Mouse (Mus musculus): ENCODE results near the gene Olfr629. TPM values are rescaled to one million over a fixed set of nuclear protein-coding genes. Genes with fewer than 3 reads are reported as not detected.
"Not testable (repeated sequence)": the region's sequence is repeated elsewhere in the genome, so short reads cannot be mapped to it uniquely, and the experiment has no call there.

Olfr629 gene
- total RNA-seq (2012; rRNA removed): not detected in 2 replicates

DNA sequence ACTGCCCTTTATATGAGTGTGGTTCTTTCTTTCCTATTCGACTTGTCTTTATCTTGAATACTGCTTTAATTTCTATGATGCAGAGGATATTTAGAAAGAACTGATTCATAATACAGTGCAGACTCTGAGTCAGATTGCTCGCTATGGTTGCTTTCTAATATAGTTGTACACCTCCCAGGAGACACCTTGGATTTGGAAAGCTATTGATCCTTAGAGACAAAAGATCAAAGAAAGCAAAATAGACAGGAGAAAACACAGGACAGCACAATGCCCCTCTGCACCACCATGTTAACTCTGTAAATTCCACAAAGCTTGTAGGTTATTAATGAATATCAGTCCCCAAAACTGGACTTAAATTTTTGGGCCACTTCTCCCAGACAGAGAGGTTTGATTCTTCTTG is at the start of gene Olfr629:
TSS of gene Olfr629 (minus strand) at position 101 of the 400 bp plus-strand sequence.
- no peak for TF ChIP-seq ZNF384 (IDR thresholded peaks at IDR 0.05; ENCODE audit: low read depth, low read length)
- no peak for TF ChIP-seq HCFC1 (IDR thresholded peaks at IDR 0.05; ENCODE audit: borderline replicate concordance, insufficient read depth, low read length)
- no peak for TF ChIP-seq ZC3H11A (IDR thresholded peaks at IDR 0.05; ENCODE audit: borderline replicate concordance, low read depth, low read length)
- TF ChIP-seq MAFK (IDR thresholded peaks at IDR 0.05; ENCODE audit: insufficient read depth, low read depth, low read length): no peak
- no peak for TF ChIP-seq CHD2 (IDR thresholded peaks at IDR 0.05; ENCODE audit: low read depth, low read length)
- H3K4me1 ChIP-seq (ENCODE audit: control insufficient read depth in 2 of 2, insufficient read depth in 2 of 2, low read length in 2 of 2, poor library complexity in 1 of 2): no peaks in the 10 kb centered on the region
- in situ Hi-C loops (cut with MboI; ENCODE audit: low sequenced_read_pairs in 2 of 2, unreplicated experiment in 2 of 2): no loop called here
- no peaks in the 10 kb centered on the region for H3K36me3 ChIP-seq (ENCODE audit: control insufficient read depth, insufficient read depth, low read length, poor library complexity, severe bottlenecking)
- no peaks in the 10 kb centered on the region for H3K9me3 ChIP-seq (ENCODE audit: control insufficient read depth, insufficient read depth, low read depth, low read length)
- no peak within 1 kb of the TSS for H3K27ac ChIP-seq (ENCODE audit: insufficient read depth, low read depth, low read length, poor library complexity, severe bottlenecking)
- DNase-seq (ENCODE audit: low read depth, low spot score): no peak
- H3K4me3 ChIP-seq (ENCODE audit: insufficient read depth in 1 of 2, low read depth in 1 of 2, low read length in 2 of 2, poor library complexity in 1 of 2, severe bottlenecking in 1 of 2): no peak within 1 kb of the TSS
- no peak within 1 kb of the TSS for H3K9ac ChIP-seq (ENCODE audit: insufficient read depth, low read depth, low read length, poor library complexity, severe bottlenecking)

- Histone ChIP-seq H3K9me3 (ENCODE audit: control insufficient read depth, insufficient read depth, low read depth, low read length) (no peaks in the 10 kb centered on the region), H3K36me3 (ENCODE audit: control insufficient read depth, insufficient read depth, low read length, poor library complexity, severe bottlenecking) (no peaks in the 10 kb centered on the region), H3K4me3 (ENCODE audit: insufficient read depth in 1 of 2, low read depth in 1 of 2, low read length in 2 of 2, poor library complexity in 1 of 2, severe bottlenecking in 1 of 2) (no peak overlapping the region), H3K4me1 (ENCODE audit: control insufficient read depth in 2 of 2, insufficient read depth in 2 of 2, low read length in 2 of 2, poor library complexity in 1 of 2) (no peaks in the 10 kb centered on the region), H3K9ac (ENCODE audit: insufficient read depth, low read depth, low read length, poor library complexity, severe bottlenecking) (no peak overlapping the region), H3K27ac (ENCODE audit: insufficient read depth, low read depth, low read length, poor library complexity, severe bottlenecking) (no peak overlapping the region)
- no peak for DNase-seq (ENCODE audit: low read depth, low spot score)
- TF ChIP-seq HCFC1 (IDR thresholded peaks at IDR 0.05; ENCODE audit: borderline replicate concordance, insufficient read depth, low read length): no peak
- no peak for TF ChIP-seq CHD2 (IDR thresholded peaks at IDR 0.05; ENCODE audit: low read depth, low read length)
- TF ChIP-seq ZNF384 (IDR thresholded peaks at IDR 0.05; ENCODE audit: low read depth, low read length): no peak
- no peak for TF ChIP-seq ZC3H11A (IDR thresholded peaks at IDR 0.05; ENCODE audit: borderline replicate concordance, low read depth, low read length)
- no peak for TF ChIP-seq MAFK (IDR thresholded peaks at IDR 0.05; ENCODE audit: insufficient read depth, low read depth, low read length)
- in situ Hi-C loops (cut with MboI; ENCODE audit: low sequenced_read_pairs in 2 of 2, unreplicated experiment in 2 of 2): no loop called here
Measured at GRCm38 (mm10) chr7:103792669-103793388, 48.1 kb upstream of the Olfr629 start.

- no peak within 1 kb of the TSS for H3K9ac ChIP-seq (ENCODE audit: insufficient read depth, low read depth, low read length, poor library complexity, severe bottlenecking)
- H3K4me3 ChIP-seq (ENCODE audit: insufficient read depth in 1 of 2, low read depth in 1 of 2, low read length in 2 of 2, poor library complexity in 1 of 2, severe bottlenecking in 1 of 2): no peak within 1 kb of the TSS
- in situ Hi-C loops (cut with MboI; ENCODE audit: low sequenced_read_pairs in 2 of 2, unreplicated experiment in 2 of 2): no loop called here
- no peaks in the 10 kb centered on the region for H3K4me1 ChIP-seq (ENCODE audit: control insufficient read depth in 2 of 2, insufficient read depth in 2 of 2, low read length in 2 of 2, poor library complexity in 1 of 2)
- no peaks in the 10 kb centered on the region for H3K9me3 ChIP-seq (ENCODE audit: control insufficient read depth, insufficient read depth, low read depth, low read length)
- H3K27ac ChIP-seq (ENCODE audit: insufficient read depth, low read depth, low read length, poor library complexity, severe bottlenecking): no peak within 1 kb of the TSS
- no peaks in the 10 kb centered on the region for H3K36me3 ChIP-seq (ENCODE audit: control insufficient read depth, insufficient read depth, low read length, poor library complexity, severe bottlenecking)
- DNase-seq (ENCODE audit: low read depth, low spot score): no peak
- TF ChIP-seq CHD2 (IDR thresholded peaks at IDR 0.05; ENCODE audit: low read depth, low read length): no peak
- no peak for TF ChIP-seq ZNF384 (IDR thresholded peaks at IDR 0.05; ENCODE audit: low read depth, low read length)
- no peak for TF ChIP-seq ZC3H11A (IDR thresholded peaks at IDR 0.05; ENCODE audit: borderline replicate concordance, low read depth, low read length)
- TF ChIP-seq HCFC1 (IDR thresholded peaks at IDR 0.05; ENCODE audit: borderline replicate concordance, insufficient read depth, low read length): no peak
- TF ChIP-seq MAFK (IDR thresholded peaks at IDR 0.05; ENCODE audit: insufficient read depth, low read depth, low read length): no peak
Measured at GRCm38 (mm10) chr7:103791721-103792120, 47.0 kb upstream of the Olfr629 start, which contains the start of gene Olfr67. Gene Olfr67 (minus strand): TSS chr7:103791821.

- no peak within 1 kb of the TSS for H3K27ac ChIP-seq (ENCODE audit: insufficient read depth, low read depth, low read length, poor library complexity, severe bottlenecking)
- in situ Hi-C loops (cut with MboI; ENCODE audit: low sequenced_read_pairs in 2 of 2, unreplicated experiment in 2 of 2): no loop called here
- no peak for DNase-seq (ENCODE audit: low read depth, low spot score)
- no peak for TF ChIP-seq MAFK (IDR thresholded peaks at IDR 0.05; ENCODE audit: insufficient read depth, low read depth, low read length)
- no peak for TF ChIP-seq HCFC1 (IDR thresholded peaks at IDR 0.05; ENCODE audit: borderline replicate concordance, insufficient read depth, low read length)
- TF ChIP-seq ZC3H11A (IDR thresholded peaks at IDR 0.05; ENCODE audit: borderline replicate concordance, low read depth, low read length): no peak
- no peak for TF ChIP-seq CHD2 (IDR thresholded peaks at IDR 0.05; ENCODE audit: low read depth, low read length)
- no peak for TF ChIP-seq ZNF384 (IDR thresholded peaks at IDR 0.05; ENCODE audit: low read depth, low read length)
- H3K9me3 ChIP-seq (ENCODE audit: control insufficient read depth, insufficient read depth, low read depth, low read length): no peaks in the 10 kb centered on the region
- no peak within 1 kb of the TSS for H3K4me3 ChIP-seq (ENCODE audit: insufficient read depth in 1 of 2, low read depth in 1 of 2, low read length in 2 of 2, poor library complexity in 1 of 2, severe bottlenecking in 1 of 2)
- no peaks in the 10 kb centered on the region for H3K36me3 ChIP-seq (ENCODE audit: control insufficient read depth, insufficient read depth, low read length, poor library complexity, severe bottlenecking)
- no peaks in the 10 kb centered on the region for H3K4me1 ChIP-seq (ENCODE audit: control insufficient read depth in 2 of 2, insufficient read depth in 2 of 2, low read length in 2 of 2, poor library complexity in 1 of 2)
- H3K9ac ChIP-seq (ENCODE audit: insufficient read depth, low read depth, low read length, poor library complexity, severe bottlenecking): no peak within 1 kb of the TSS
Measured at GRCm38 (mm10) chr7:103779598-103779997, 34.9 kb upstream of the Olfr629 start, which contains the start of gene Olfr68. Gene Olfr68 (minus strand): TSS chr7:103779698.

- H3K9ac ChIP-seq (ENCODE audit: insufficient read depth, low read depth, low read length, poor library complexity, severe bottlenecking); in situ Hi-C loops (cut with MboI; ENCODE audit: low sequenced_read_pairs in 2 of 2, unreplicated experiment in 2 of 2); H3K4me3 ChIP-seq (ENCODE audit: insufficient read depth in 1 of 2, low read depth in 1 of 2, low read length in 2 of 2, poor library complexity in 1 of 2, severe bottlenecking in 1 of 2); DNase-seq (ENCODE audit: low read depth, low spot score); H3K4me1 ChIP-seq (ENCODE audit: control insufficient read depth in 2 of 2, insufficient read depth in 2 of 2, low read length in 2 of 2, poor library complexity in 1 of 2); H3K36me3 ChIP-seq (ENCODE audit: control insufficient read depth, insufficient read depth, low read length, poor library complexity, severe bottlenecking); H3K9me3 ChIP-seq (ENCODE audit: control insufficient read depth, insufficient read depth, low read depth, low read length); H3K27ac ChIP-seq (ENCODE audit: insufficient read depth, low read depth, low read length, poor library complexity, severe bottlenecking): not testable (repeated sequence)
Measured at GRCm38 (mm10) chr7:103777652-103778051, 32.9 kb upstream of the Olfr629 start.

Measured in ES-E14 (cell line).